In the genomic region with DNA sequence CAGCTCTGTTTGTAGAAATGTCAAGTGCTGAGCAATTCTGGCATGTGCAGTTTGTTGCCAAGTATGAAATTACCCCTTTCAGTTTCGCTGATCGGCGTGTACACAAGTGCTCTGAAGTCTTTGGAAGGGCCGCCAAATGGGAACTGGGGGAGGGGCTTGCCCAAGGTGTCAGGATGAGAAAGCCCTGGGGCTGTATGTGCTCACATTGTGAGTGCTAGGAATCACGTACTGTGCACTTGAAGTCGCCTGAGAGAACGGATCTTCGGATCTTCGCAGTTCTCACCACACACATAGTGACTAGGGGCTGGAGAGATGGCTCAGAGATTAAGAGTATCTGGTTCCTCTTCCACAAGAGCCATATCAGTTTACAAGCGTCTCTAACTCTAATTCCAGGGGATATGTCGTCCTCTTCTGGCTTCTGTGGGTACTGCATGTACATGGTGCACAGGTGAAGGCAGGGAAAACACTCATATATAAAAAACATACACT, we compare ENCODE assay signal across 8 mouse cellular contexts. TPM values are rescaled to one million over a fixed set of nuclear protein-coding genes. Genes with fewer than 3 reads are reported as not detected.
DNase-seq lines count a peak whose midpoint lies in the region; ATAC-seq and TF ChIP-seq lines count a peak whose summit lies in the region.

No protein-coding gene starts in this region.

- H3K36me3 ChIP-seq in hindbrain, embryonic 13.5 days: no peaks in the 10 kb centered on the region
- no peaks in the 10 kb centered on the region for H3K36me3 ChIP-seq in lung, postnatal 0 days (ENCODE audit: insufficient read depth, low read length)

- peak; percentile 63 for ATAC-seq in hindbrain, embryonic 13.5 days (ENCODE audit: low FRiP score)
- ATAC-seq in lung, postnatal 0 days: peak; percentile 94

- H3K4me3 ChIP-seq in hindbrain, embryonic 13.5 days: peak overlapping the region; percentile 20; the same call in 1 of the 2 replicates
- H3K4me3 ChIP-seq in lung, postnatal 0 days (ENCODE audit: low read depth, low read length): peak overlapping the region; percentile 39
- peak overlapping the region; percentile 20; the same call in 1 of the 2 replicates for H3K4me3 ChIP-seq in olfactory bulb, adult 2 months (ENCODE audit: insufficient read depth, low read depth, low read length)

- peak; percentile 89 for TF ChIP-seq EP300 in lung, postnatal 0 days (IDR thresholded peaks at IDR 0.05)

- DNase-seq in T-cell, adult 2 months (ENCODE audit: low spot score): peak; percentile 45
- DNase-seq in cerebellum, adult 8-10 months: peak; percentile 34
- DNase-seq in forelimb bud, embryonic 11.5 days (ENCODE audit: low read depth, low spot score): peak; percentile 63
- peak; percentile 40 for DNase-seq in layer of hippocampus, adult 9-11 months
- DNase-seq in lung, postnatal 0 days (ENCODE audit: low spot score): peak; percentile 92
- peak; percentile 42 to 56 for DNase-seq in urinary bladder, postnatal 36 days (ENCODE audit: low spot score in 2 of 2)

- no peaks in the 10 kb centered on the region for H3K9me3 ChIP-seq in hindbrain, embryonic 13.5 days
- no peaks in the 10 kb centered on the region for H3K9me3 ChIP-seq in lung, postnatal 0 days (ENCODE audit: low read length)

- TF ChIP-seq CTCF in lung, postnatal 0 days (IDR thresholded peaks at IDR 0.05): peak; percentile 99
- TF ChIP-seq CTCF in olfactory bulb, adult 2 months (IDR thresholded peaks at IDR 0.05; ENCODE audit: insufficient read depth, low read depth, low read length): no peak

- WGBS in hindbrain, embryonic 13.5 days: 9% methylated on average over 11 of the region's 11 CpGs
- 2% methylated on average over 11 of the region's 11 CpGs for WGBS in lung, postnatal 0 days
- WGBS in olfactory bulb, adult 2 months: 7% methylated on average over 11 of the region's 11 CpGs

- peaks cover 12% of the 10 kb centered on the region for H3K4me1 ChIP-seq in hindbrain, embryonic 13.5 days (replicated peaks)
- H3K4me1 ChIP-seq in lung, postnatal 0 days (ENCODE audit: insufficient read depth, low read depth, low read length): no peaks in the 10 kb centered on the region
- peaks cover 3% of the 10 kb centered on the region; the same call in 1 of the 2 replicates for H3K4me1 ChIP-seq in olfactory bulb, adult 2 months (ENCODE audit: control insufficient read depth, insufficient read depth, low read length)

- no peak overlapping the region for H3K27ac ChIP-seq in hindbrain, embryonic 13.5 days
- H3K27ac ChIP-seq in lung, postnatal 0 days (ENCODE audit: low read length): no peak overlapping the region; the same call in 1 of the 2 replicates
- H3K27ac ChIP-seq in olfactory bulb, adult 2 months (ENCODE audit: insufficient read depth, low read depth, low read length): 0 out of 2 replicates have a peak overlapping the region, but pooled peaks have one; percentile 21

- no peak for TF ChIP-seq POLR2A in olfactory bulb, adult 2 months (IDR thresholded peaks at IDR 0.05; ENCODE audit: insufficient read depth, low read depth, low read length)

- no peaks in the 10 kb centered on the region for H3K27me3 ChIP-seq in hindbrain, embryonic 13.5 days
- no peaks in the 10 kb centered on the region for H3K27me3 ChIP-seq in lung, postnatal 0 days (replicated peaks; ENCODE audit: insufficient read depth, low read length)

- H3K4me2 ChIP-seq in hindbrain, embryonic 13.5 days: peak overlapping the region; percentile 52
- peak overlapping the region; percentile 58 for H3K4me2 ChIP-seq in lung, postnatal 0 days (replicated peaks; ENCODE audit: low read depth, low read length)

- H3K9ac ChIP-seq in hindbrain, embryonic 13.5 days: no peak overlapping the region
- no peak overlapping the region for H3K9ac ChIP-seq in lung, postnatal 0 days (replicated peaks; ENCODE audit: low read depth)

RNA-seq across cellular contexts. Expression of gene Plrg1, which starts 25.3 kb away (rescaled TPM):
- 107 and 108 TPM in 2 replicates for polyA plus RNA-seq in hindbrain, embryonic 13.5 days (2015; fragmentation: Nextera tagmentation; extraction: Ambion mirVana)
- 54.5 and 57.8 TPM in 2 replicates for polyA plus RNA-seq in lung, postnatal 0 days (2015; fragmentation: Nextera tagmentation; extraction: Ambion mirVana)
- polyA plus RNA-seq in olfactory bulb, adult 2 months (2012; ENCODE audit: insufficient read depth, insufficient read length, low replicate concordance, missing spikeins): not detected in 2 replicates

RNA-seq across cellular contexts. Expression of gene Fgb, which starts 30.9 kb away (rescaled TPM):
- 0.06 TPM in 1 of 2 replicates, not detected in the other for polyA plus RNA-seq in hindbrain, embryonic 13.5 days (2015; fragmentation: Nextera tagmentation; extraction: Ambion mirVana)
- 0.25 and 0.31 TPM in 2 replicates for polyA plus RNA-seq in lung, postnatal 0 days (2015; fragmentation: Nextera tagmentation; extraction: Ambion mirVana)
- polyA plus RNA-seq in olfactory bulb, adult 2 months (2012; ENCODE audit: insufficient read depth, insufficient read length, low replicate concordance, missing spikeins): not detected in 2 replicates

RNA-seq across cellular contexts. Expression of gene Dchs2, which starts 47.1 kb away (rescaled TPM):
- polyA plus RNA-seq in hindbrain, embryonic 13.5 days (2015; fragmentation: Nextera tagmentation; extraction: Ambion mirVana): 0.87 and 0.98 TPM in 2 replicates
- polyA plus RNA-seq in lung, postnatal 0 days (2015; fragmentation: Nextera tagmentation; extraction: Ambion mirVana): 0.19 and 0.20 TPM in 2 replicates
- not detected in 2 replicates for polyA plus RNA-seq in olfactory bulb, adult 2 months (2012; ENCODE audit: insufficient read depth, insufficient read length, low replicate concordance, missing spikeins)

RNA-seq across cellular contexts. Expression of gene Fga, which starts 54.7 kb away (rescaled TPM):
- 0.16 TPM in 1 of 2 replicates, not detected in the other for polyA plus RNA-seq in hindbrain, embryonic 13.5 days (2015; fragmentation: Nextera tagmentation; extraction: Ambion mirVana)
- polyA plus RNA-seq in lung, postnatal 0 days (2015; fragmentation: Nextera tagmentation; extraction: Ambion mirVana): 0.50 and 0.52 TPM in 2 replicates
- polyA plus RNA-seq in olfactory bulb, adult 2 months (2012; ENCODE audit: insufficient read depth, insufficient read length, low replicate concordance, missing spikeins): not detected in 2 replicates

Comparison
In these comparisons a context has a peak if more than half of its experiments do, and no peak if none do; other contexts are left out.
1. DNase-seq: peak in every context shown above with its lines; median percentile 92 in lung, postnatal 0 days; 63 in forelimb bud, embryonic 11.5 days; 49 in urinary bladder, postnatal 36 days; 45 in T-cell, adult 2 months; 40 in layer of hippocampus, adult 9-11 months; 34 in cerebellum, adult 8-10 months.